Mouse (Mus musculus): ENCODE results near the gene Ints6.
"Not testable (repeated sequence)": the region's sequence is repeated elsewhere in the genome, so short reads cannot be mapped to it uniquely, and the experiment has no call there.

Gene Ints6

GRCm38 (mm10) chr14:62751479-62751878 lies 9.5 kb downstream of the Ints6 start:
- DNase-seq (ENCODE audit: low spot score): no peak

- no peak for DNase-seq (ENCODE audit: low spot score)
Measured at GRCm38 (mm10) chr14:62735646-62736045, 25.3 kb downstream of the Ints6 start.

DNA sequence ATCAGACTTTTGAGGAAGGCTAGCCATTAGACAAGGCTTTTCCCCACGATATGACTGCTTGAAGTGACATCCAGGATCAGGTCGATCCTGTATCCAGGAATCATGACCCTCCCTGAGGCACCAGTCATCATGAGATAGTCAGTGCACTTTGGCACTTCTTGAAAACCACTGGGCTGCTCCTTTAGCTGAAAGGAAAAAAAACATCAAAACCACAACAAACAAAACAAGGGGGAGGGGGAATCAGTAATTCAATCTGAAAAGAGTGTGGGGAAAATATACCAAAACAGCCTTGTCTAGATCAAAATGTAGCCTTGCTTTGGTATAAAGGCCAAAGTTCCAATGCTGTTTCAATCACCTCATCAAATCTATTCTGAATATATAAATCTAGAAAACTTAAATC lies 27.3 kb downstream of the Ints6 start:
- no peak for DNase-seq (ENCODE audit: low spot score)

DNA sequence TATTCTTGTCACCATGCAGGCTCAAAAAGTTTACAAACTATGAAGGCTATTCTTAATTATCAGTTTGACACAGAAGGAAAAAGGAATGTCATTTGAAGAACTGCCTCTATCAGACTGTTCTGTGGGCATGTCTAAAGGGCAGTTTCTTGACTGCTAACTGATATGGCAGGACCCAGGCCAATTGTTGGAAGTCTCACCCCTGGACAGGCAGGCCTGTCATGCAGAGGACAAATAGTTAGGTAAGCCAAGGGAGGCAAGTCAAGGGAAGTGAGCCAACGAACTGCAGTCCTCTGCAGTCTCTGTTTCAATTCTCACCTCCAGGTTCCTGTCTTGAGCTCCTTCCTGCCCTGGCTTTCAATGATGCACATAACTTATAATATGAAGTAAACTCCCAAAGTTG lies 29.1 kb downstream of the Ints6 start:
- DNase-seq (ENCODE audit: low spot score): no peak

DNA sequence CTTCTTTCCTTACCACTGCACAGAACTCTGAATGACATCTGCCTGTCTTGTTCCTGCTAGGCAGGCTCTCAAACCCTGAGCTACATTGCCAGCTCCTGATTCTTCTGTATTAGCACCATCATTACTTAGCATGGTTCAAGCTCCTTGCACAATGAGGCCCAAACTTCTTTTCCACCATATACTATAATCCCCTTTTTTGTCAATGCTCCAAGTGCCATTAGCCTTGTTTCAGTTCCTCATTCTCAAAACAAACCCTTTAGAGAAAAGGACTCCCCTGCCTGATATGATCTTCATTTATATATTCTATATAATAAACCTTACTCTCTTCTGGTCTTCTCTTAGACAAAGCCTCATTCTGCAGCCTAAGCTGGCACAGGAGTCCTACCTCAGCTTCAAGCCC lies 36.4 kb downstream of the Ints6 start:
- DNase-seq (ENCODE audit: low spot score): no peak

- no peak for DNase-seq (ENCODE audit: low spot score)
Measured at GRCm38 (mm10) chr14:62721625-62722024, 39.3 kb downstream of the Ints6 start.

GRCm38 (mm10) chr14:62718161-62718560 lies 42.8 kb downstream of the Ints6 start:
- DNase-seq (ENCODE audit: low spot score): no peak

- no peak for DNase-seq (ENCODE audit: low spot score)
Measured at GRCm38 (mm10) chr14:62673646-62674045, 87.3 kb downstream of the Ints6 start.

GRCm38 (mm10) chr14:62664976-62665673 lies 95.8 kb downstream of the Ints6 start:
- no peak for DNase-seq (ENCODE audit: low spot score)

DNA sequence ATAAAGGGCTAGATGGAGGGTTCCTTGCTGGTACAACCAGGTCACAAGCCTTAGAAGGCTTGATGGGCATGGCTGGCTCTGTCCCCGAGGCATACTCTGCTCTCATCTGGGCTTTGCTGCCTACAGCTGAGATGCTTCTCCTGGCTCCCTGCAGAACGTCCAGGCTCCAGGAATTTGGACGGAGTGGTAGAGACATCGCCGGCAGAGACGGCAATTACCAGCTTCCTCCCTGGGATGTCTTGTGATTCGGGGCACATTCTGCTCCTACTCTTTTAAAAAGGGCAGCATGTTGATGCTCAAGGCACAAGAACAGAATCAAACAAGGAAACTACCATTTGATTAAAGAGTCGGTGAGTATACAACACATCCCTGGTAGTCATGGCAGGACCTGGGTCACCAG lies 97.6 kb downstream of the Ints6 start, which contains the start of gene Serpine3:
Serpine3 (plus strand) TSS at position 301 of the 400 bp plus-strand sequence.
- DNase-seq (ENCODE audit: low spot score): no peak

DNA sequence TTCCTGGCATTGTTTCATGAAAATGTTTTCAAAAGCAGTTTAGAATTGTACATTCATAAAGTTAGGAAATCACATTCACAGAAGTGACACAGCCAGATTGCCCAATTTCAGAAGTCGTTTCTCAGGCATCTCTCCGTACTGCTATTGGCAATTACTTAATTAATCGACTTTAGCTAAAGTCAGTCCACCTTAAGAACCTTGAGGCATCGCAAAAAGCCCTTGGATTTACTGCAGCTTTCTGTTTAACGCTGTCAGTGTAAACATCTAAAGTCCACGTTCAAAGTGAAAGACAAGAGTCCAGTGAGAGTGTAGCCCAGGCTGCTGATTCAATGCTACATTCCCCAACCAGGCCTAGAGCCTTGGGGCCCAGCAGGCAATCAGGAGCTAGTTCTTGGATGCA lies 98.6 kb downstream of the Ints6 start:
- DNase-seq (ENCODE audit: low spot score): no peak

- DNase-seq (ENCODE audit: low spot score): no peak
Measured at GRCm38 (mm10) chr14:62657469-62657868, 103.5 kb downstream of the Ints6 start.

DNA sequence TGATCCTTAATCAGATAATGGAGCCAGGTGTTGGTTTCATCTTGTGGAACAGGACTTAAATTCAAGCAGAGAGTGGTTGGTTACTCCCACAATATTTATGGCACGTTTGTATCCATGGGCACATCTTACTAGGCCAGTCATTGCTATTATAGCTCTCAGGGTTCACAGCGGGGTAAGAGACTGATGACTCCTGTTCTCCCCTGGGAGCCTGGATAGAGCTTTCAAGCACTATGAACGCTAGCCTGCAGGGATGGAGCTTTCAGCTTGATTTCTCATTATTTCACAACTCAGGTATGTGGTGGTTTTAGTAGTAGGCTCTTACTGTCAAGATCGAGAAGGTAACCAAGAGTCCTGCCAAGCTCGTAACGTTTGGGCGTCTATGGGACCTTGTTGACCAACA lies 105.0 kb downstream of the Ints6 start:
- no peak for DNase-seq (ENCODE audit: low spot score)

DNA sequence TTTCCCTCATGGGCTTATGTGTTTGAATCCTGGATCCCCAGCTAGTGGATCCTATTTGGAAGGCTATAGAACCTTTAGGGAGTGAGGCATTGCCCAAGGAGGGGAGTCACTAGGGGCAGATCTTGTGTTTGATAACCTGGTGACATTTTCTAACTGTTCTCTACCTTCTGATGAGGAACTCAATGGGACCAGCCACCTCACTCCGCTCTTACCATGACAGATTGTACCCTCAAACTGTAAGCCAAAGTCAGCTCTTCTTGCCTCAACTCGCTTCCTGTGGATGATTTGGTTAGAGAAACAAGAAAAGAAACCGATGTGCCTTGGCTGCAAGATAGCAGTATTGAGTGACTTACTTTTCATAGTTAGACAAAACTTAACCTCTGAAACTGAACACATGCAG lies 109.2 kb downstream of the Ints6 start:
- DNase-seq (ENCODE audit: low spot score): no peak

- DNase-seq (ENCODE audit: low spot score): no peak
Measured at GRCm38 (mm10) chr14:62650376-62650775, 110.6 kb downstream of the Ints6 start.

DNA sequence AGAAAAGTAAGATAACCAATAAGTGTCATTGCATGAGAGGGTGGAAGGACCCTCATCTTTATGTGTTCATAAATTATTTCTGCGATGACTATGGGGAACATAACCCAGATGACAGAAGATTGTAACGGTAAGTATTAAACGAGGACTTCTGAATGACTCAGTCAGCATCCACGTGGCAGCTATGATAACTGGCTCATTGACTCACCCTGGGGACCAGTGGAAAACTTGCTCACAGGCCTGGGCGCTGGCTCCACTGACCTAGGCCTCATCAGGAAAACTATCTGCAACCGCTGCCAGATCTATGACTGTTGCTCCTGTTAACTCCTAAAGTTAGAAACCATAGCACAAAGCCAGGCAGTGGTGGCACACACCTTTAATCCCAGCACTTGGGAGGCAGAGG lies 112.6 kb downstream of the Ints6 start:
- no peak for DNase-seq (ENCODE audit: low spot score)

DNA sequence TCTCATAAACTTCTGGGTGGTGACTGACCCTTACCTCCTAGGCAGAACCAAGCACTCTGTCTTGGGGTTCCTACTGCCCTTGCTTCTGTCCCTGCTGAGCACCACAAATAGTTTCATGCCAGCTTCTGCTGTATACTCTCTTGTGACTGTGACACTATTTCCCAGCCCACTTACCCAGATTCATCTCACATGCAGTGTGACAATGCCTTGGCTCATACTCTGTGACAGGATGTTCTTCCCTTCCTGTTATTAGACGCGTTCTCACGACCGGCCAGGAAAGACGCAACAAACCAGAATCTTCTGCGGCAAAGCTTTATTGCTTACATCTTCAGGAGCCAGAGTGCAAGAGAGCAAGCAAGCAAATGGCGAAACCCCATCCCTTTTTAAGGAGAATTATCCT lies 118.6 kb downstream of the Ints6 start:
- DNase-seq (ENCODE audit: low spot score): not testable (repeated sequence)

DNA sequence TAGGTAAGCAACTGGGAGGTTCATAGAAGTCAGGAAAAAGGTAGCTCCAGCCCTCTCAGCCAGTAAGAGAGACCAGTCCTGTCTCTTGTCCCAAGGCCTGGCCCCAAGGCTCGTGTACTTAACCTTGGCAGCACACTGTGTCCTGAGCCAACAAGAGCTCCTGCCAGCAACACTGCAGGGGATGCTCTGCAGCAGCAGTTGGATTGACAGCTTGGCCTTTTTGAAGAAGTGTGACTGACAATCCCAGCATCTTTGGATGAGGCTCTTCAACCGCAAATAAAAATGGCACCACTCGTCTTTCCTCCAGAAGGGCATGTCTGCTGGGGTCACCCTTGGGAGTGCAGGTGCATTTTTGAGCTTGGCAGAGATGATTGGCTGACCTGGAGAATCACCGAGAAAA lies 120.6 kb downstream of the Ints6 start:
- no peak for DNase-seq (ENCODE audit: low spot score)

GRCm38 (mm10) chr14:62639551-62639950 lies 121.4 kb downstream of the Ints6 start:
- DNase-seq (ENCODE audit: low spot score): no peak

GRCm38 (mm10) chr14:62639111-62639510 lies 121.9 kb downstream of the Ints6 start:
- DNase-seq (ENCODE audit: low spot score): peak; percentile 8

DNA sequence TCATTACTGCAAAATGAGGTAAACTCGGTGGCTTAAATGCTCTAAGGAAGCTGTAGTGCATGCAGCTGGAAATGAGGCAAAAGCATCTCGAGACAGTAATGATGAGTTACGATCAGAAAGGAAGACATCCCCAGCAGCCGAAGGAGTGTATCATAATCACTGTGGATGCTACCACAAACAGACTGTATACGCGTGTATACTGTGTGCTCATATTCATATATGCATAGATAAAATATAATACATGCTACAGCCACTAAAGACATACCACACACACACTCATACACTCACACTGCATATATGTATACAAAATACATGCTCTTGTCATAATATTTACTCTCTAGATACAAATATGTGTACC lies 122.6 kb downstream of the Ints6 start:
- no peak for DNase-seq (ENCODE audit: low spot score)

DNA sequence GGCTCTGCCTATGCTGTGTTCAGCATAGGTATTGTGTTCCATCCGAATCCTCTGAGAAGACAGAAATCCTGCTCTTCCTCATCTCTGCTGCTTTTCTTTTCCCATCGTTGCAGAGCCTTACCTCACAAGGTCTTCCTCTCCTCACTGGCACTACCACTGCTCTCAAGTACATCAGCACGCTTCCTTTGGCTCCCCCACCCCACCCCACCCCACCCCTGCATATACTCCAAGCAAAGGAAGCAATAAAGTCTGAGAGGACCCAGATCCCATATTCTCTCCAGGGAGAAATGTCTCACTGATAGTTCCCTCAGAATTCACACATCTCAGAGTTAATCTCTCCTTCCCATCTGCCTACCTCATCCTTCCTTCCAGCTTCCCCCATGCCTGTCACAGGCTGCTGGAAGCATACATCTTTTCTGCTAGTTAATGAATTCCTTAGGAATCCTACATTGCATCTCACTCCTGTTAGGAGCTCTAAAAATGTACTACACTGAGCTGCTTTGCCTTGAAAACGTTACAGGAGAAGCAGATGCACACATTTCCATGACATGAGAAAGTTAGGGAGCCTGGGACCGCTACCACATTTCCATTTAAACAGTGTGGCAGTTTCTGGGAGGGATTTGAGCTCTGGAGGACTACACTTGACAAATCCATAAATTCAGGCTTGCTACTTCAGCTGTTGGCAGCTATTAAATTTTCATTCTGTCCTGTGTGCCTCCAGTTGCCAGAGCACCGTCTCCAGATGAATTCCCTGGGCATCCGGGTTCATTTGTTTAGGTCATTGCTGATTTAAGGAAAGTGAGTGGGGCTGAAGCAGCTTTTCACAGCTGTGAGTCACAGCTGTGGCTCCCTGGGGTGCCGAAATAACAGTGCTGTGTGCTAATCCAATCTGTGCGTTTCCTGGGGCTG lies 123.3 kb downstream of the Ints6 start:
- no peak for DNase-seq (ENCODE audit: low spot score)

- no peak for DNase-seq (ENCODE audit: low spot score)
Measured at GRCm38 (mm10) chr14:62627951-62628350, 133.0 kb downstream of the Ints6 start.
